Mouse (Mus musculus) thymus, adult 2 months (tissue): ENCODE data around the gene Polr2b.
A peak's percentile ranks its signal among the peaks of the same experiment; 100 is the strongest.

Source experiments
- CTCF ChIP-seq: fragments of 200-500 bp; IDR thresholded peaks from 2 replicates; pipeline ENCODE4 v1.5.1; 2012; ENCODE audit warnings: mild to moderate bottlenecking, control low read depth, low read length, moderate library complexity, borderline replicate concordance; ENCODE audit not compliant: control insufficient read depth, poor library complexity, insufficient read depth; ENCODE audit errors: extremely low read depth
- POLR2A ChIP-seq: fragments of 200-500 bp; IDR thresholded peaks from 2 replicates; pipeline ENCODE4 v1.6.1; 2012; ENCODE audit warnings: mild to moderate bottlenecking, low read length, control low read depth, moderate library complexity; ENCODE audit not compliant: control insufficient read depth, poor library complexity, insufficient read depth; ENCODE audit errors: extremely low read depth

DNA sequence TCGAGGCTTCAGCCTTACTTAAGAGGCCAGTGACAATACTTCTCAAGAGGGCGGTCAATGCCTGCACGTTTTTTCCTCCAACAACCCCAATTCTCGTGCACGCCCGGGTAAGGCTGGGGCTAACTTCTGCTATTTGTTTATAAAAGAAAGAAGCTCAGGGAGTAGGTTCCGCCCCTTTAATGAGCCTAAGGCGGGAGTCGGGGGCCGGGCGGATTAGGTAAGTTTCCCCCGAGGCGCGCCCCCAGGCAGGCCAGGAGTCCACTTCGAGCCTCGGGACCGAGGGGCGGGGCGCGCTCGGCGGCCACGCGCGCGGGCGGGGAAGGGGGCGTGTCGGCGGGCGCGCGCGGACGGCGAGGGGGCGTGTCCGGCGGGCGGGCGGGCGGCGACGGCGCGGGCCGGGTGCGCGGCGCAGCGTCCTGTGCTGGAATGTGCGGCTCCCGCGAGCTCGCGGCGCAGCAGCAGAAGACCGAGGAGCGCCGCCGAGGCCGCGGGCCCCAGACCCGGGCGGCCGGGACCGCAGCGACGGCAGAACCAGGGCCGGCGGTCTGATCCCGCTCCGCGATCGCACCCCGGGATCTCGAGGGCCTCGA is 44.8 kb upstream of the Polr2b start, which contains the start of gene Rest:
- TF ChIP-seq CTCF (no peak), POLR2A (peak; percentile 53; the same call in 1 of the 2 replicates)
